Comparison of ENCODE assay signal across 13 mouse cellular contexts in genomic region chr5:121206540-121206939, GRCm38 (mm10). TPM values are rescaled to one million over a fixed set of nuclear protein-coding genes. Genes with fewer than 3 reads are reported as not detected.
A peak's percentile ranks its signal among the peaks of the same experiment; 100 is the strongest.
DNase-seq lines count a peak whose midpoint lies in the region; ATAC-seq lines count a peak whose summit lies in the region.
"Had no signal": no experiment of that assay in that cellular context is flagged by ENCODE, and none has a peak within 500 bp of the region (broad histone marks: within the 10 kb centered on the region; RNA-seq: fewer than 3 reads in every experiment).

No protein-coding gene starts in this region.

- no peak for DNase-seq in heart, postnatal 36 days
- DNase-seq in midbrain, embryonic 10.5 days (ENCODE audit: low spot score) = no peak
- DNase-seq in urinary bladder, postnatal 14 days (ENCODE audit: low spot score) = no peak
- DNase-seq: adrenal gland, postnatal 36 days; cerebellum, postnatal 14 days; thymus, adult 2 months had no signal

- peaks cover 26% of the 10 kb centered on the region for H3K4me1 ChIP-seq in heart, embryonic 13.5 days
- H3K4me1 ChIP-seq in midbrain, embryonic 10.5 days = peaks cover 23% of the 10 kb centered on the region
- H3K4me1 ChIP-seq in midbrain, embryonic 13.5 days (replicated peaks) = peaks cover 34% of the 10 kb centered on the region
- H3K4me1 ChIP-seq in intestine, embryonic 15.5 days (replicated peaks) = peaks cover 20% of the 10 kb centered on the region
- peaks cover 33% of the 10 kb centered on the region for H3K4me1 ChIP-seq in neural tube, embryonic 15.5 days

- peaks cover 61% of the 10 kb centered on the region for H3K36me3 ChIP-seq in heart, embryonic 13.5 days
- H3K36me3 ChIP-seq in midbrain, embryonic 10.5 days = peaks cover 62% of the 10 kb centered on the region
- H3K36me3 ChIP-seq in midbrain, embryonic 13.5 days = peaks cover 59% of the 10 kb centered on the region
- peaks cover 39% of the 10 kb centered on the region for H3K36me3 ChIP-seq in intestine, embryonic 15.5 days
- peaks cover 57% of the 10 kb centered on the region for H3K36me3 ChIP-seq in neural tube, embryonic 15.5 days

- WGBS in heart, embryonic 13.5 days = 78% methylated on average over 9 of the region's 9 CpGs
- 86% methylated on average over 9 of the region's 9 CpGs for WGBS in midbrain, embryonic 10.5 days
- WGBS in midbrain, embryonic 13.5 days = 86% methylated on average over 9 of the region's 9 CpGs
- 72% methylated on average over 9 of the region's 9 CpGs for WGBS in intestine, embryonic 15.5 days
- WGBS in neural tube, embryonic 15.5 days = 81% methylated on average over 9 of the region's 9 CpGs

- H3K27me3 ChIP-seq in heart, embryonic 13.5 days (replicated peaks) = no peaks in the 10 kb centered on the region
- H3K27me3 ChIP-seq in midbrain, embryonic 10.5 days (ENCODE audit: low read depth, poor library complexity, severe bottlenecking) = no peaks in the 10 kb centered on the region
- H3K27me3 ChIP-seq in midbrain, embryonic 13.5 days = no peaks in the 10 kb centered on the region
- H3K27me3 ChIP-seq in intestine, embryonic 15.5 days (replicated peaks) = no peaks in the 10 kb centered on the region
- H3K27me3 ChIP-seq in neural tube, embryonic 15.5 days (replicated peaks) = no peaks in the 10 kb centered on the region

- H3K9ac ChIP-seq in heart, embryonic 13.5 days = peak overlapping the region; percentile 99
- H3K9ac ChIP-seq in midbrain, embryonic 13.5 days (replicated peaks) = no peak overlapping the region; the same call in 1 of the 2 replicates
- peak overlapping the region; percentile 96; the same call in 1 of the 2 replicates for H3K9ac ChIP-seq in intestine, embryonic 15.5 days
- H3K9ac ChIP-seq in neural tube, embryonic 15.5 days (replicated peaks) = 0 out of 2 replicates have a peak overlapping the region, but pooled peaks have one; percentile 97

- no peak overlapping the region for H3K27ac ChIP-seq in heart, embryonic 13.5 days (replicated peaks)
- no peak overlapping the region for H3K27ac ChIP-seq in midbrain, embryonic 10.5 days (replicated peaks)
- no peak overlapping the region for H3K27ac ChIP-seq in midbrain, embryonic 13.5 days
- H3K27ac ChIP-seq in intestine, embryonic 15.5 days = no peak overlapping the region
- H3K27ac ChIP-seq in neural tube, embryonic 15.5 days (replicated peaks) = no peak overlapping the region
- H3K27ac ChIP-seq: hindbrain, postnatal 0 days had no signal

- H3K4me2 ChIP-seq in heart, embryonic 13.5 days = peak overlapping the region; percentile 82
- no peak overlapping the region for H3K4me2 ChIP-seq in midbrain, embryonic 13.5 days (replicated peaks)
- H3K4me2 ChIP-seq in intestine, embryonic 15.5 days (replicated peaks) = peak overlapping the region; percentile 56
- H3K4me2 ChIP-seq in neural tube, embryonic 15.5 days = no peak overlapping the region

- intact Hi-C loops in heart, postnatal 36 days (cut with DNase I) = no loop called here

- no peak for ATAC-seq in heart, embryonic 13.5 days (ENCODE audit: extremely low read depth, insufficient number of reproducible peaks, low FRiP score, low TSS enrichment)
- no peak for ATAC-seq in midbrain, embryonic 13.5 days
- ATAC-seq in intestine, embryonic 15.5 days = no peak
- ATAC-seq in neural tube, embryonic 15.5 days (ENCODE audit: low FRiP score) = no peak
- no peak for ATAC-seq in CD4-positive, CD25-positive, alpha-beta regulatory T cell, adult 4 months
- ATAC-seq: hindbrain, postnatal 0 days; midbrain, embryonic 16.5 days had no signal

- H3K9me3 ChIP-seq in heart, embryonic 13.5 days = no peaks in the 10 kb centered on the region
- no peaks in the 10 kb centered on the region for H3K9me3 ChIP-seq in midbrain, embryonic 10.5 days (replicated peaks)
- H3K9me3 ChIP-seq in midbrain, embryonic 13.5 days = no peaks in the 10 kb centered on the region
- no peaks in the 10 kb centered on the region for H3K9me3 ChIP-seq in intestine, embryonic 15.5 days
- no peaks in the 10 kb centered on the region for H3K9me3 ChIP-seq in neural tube, embryonic 15.5 days (replicated peaks)

- peak overlapping the region; percentile 98; the same call in 1 of the 2 replicates for H3K4me3 ChIP-seq in heart, embryonic 13.5 days
- H3K4me3 ChIP-seq in midbrain, embryonic 10.5 days = peak overlapping the region; percentile 99
- no peak overlapping the region for H3K4me3 ChIP-seq in midbrain, embryonic 13.5 days (replicated peaks)
- H3K4me3 ChIP-seq in intestine, embryonic 15.5 days (replicated peaks) = peak overlapping the region; percentile 80; the same call in 1 of the 2 replicates
- no peak overlapping the region for H3K4me3 ChIP-seq in neural tube, embryonic 15.5 days (replicated peaks)

RNA-seq across cellular contexts. Expression of gene Rpl6, which starts 2.3 kb away (rescaled TPM):
- polyA plus RNA-seq in heart, embryonic 13.5 days (2015; fragmentation: Nextera tagmentation; extraction: Ambion mirVana) = 368 and 390 TPM in 2 replicates
- 100 to 1,000 TPM; 519 to 543 TPM for total RNA-seq in heart, postnatal 36 days (2021)
- polyA plus RNA-seq in midbrain, embryonic 10.5 days (2016; fragmentation: Nextera tagmentation; extraction: Ambion mirVana) = 565 and 656 TPM in 2 replicates
- 416 and 429 TPM in 2 replicates for polyA plus RNA-seq in midbrain, embryonic 13.5 days (2015; fragmentation: Nextera tagmentation; extraction: Ambion mirVana)
- polyA plus RNA-seq in intestine, embryonic 15.5 days (2015; fragmentation: Nextera tagmentation; extraction: Ambion mirVana) = 589 and 659 TPM in 2 replicates
- polyA plus RNA-seq in neural tube, embryonic 15.5 days (2015; fragmentation: Nextera tagmentation; extraction: Ambion mirVana) = 343 and 391 TPM in 2 replicates
- 1,000 to 10,000 TPM; 1,708 to 1,898 TPM for polyA plus RNA-seq in CD4-positive, CD25-positive, alpha-beta regulatory T cell, adult 4 months (2017; shearing (Covaris generic))

RNA-seq across cellular contexts. Expression of gene Hectd4, which starts 13.5 kb away (rescaled TPM):
- polyA plus RNA-seq in heart, embryonic 13.5 days (2015; fragmentation: Nextera tagmentation; extraction: Ambion mirVana) = 2.8 and 3.3 TPM in 2 replicates
- 10 to 100 TPM; 21.1 to 24.4 TPM for total RNA-seq in heart, postnatal 36 days (2021)
- polyA plus RNA-seq in midbrain, embryonic 10.5 days (2016; fragmentation: Nextera tagmentation; extraction: Ambion mirVana) = 3.9 and 5.7 TPM in 2 replicates
- 16.8 and 18.0 TPM in 2 replicates for polyA plus RNA-seq in midbrain, embryonic 13.5 days (2015; fragmentation: Nextera tagmentation; extraction: Ambion mirVana)
- 3.9 and 4.2 TPM in 2 replicates for polyA plus RNA-seq in intestine, embryonic 15.5 days (2015; fragmentation: Nextera tagmentation; extraction: Ambion mirVana)
- polyA plus RNA-seq in neural tube, embryonic 15.5 days (2015; fragmentation: Nextera tagmentation; extraction: Ambion mirVana) = 16.4 and 18.0 TPM in 2 replicates
- 1 to 10 TPM; 8.8 to 9.8 TPM for polyA plus RNA-seq in CD4-positive, CD25-positive, alpha-beta regulatory T cell, adult 4 months (2017; shearing (Covaris generic))

RNA-seq across cellular contexts. Expression of gene Ptpn11, which starts 15.3 kb away (rescaled TPM):
- polyA plus RNA-seq in heart, embryonic 13.5 days (2015; fragmentation: Nextera tagmentation; extraction: Ambion mirVana) = 18.4 and 20.0 TPM in 2 replicates
- 100 to 1,000 TPM; 166 to 210 TPM for total RNA-seq in heart, postnatal 36 days (2021)
- polyA plus RNA-seq in midbrain, embryonic 10.5 days (2016; fragmentation: Nextera tagmentation; extraction: Ambion mirVana) = 23.5 and 23.9 TPM in 2 replicates
- polyA plus RNA-seq in midbrain, embryonic 13.5 days (2015; fragmentation: Nextera tagmentation; extraction: Ambion mirVana) = 22.9 and 23.2 TPM in 2 replicates
- 19.8 and 20.1 TPM in 2 replicates for polyA plus RNA-seq in intestine, embryonic 15.5 days (2015; fragmentation: Nextera tagmentation; extraction: Ambion mirVana)
- 18.2 and 20.0 TPM in 2 replicates for polyA plus RNA-seq in neural tube, embryonic 15.5 days (2015; fragmentation: Nextera tagmentation; extraction: Ambion mirVana)
- polyA plus RNA-seq in CD4-positive, CD25-positive, alpha-beta regulatory T cell, adult 4 months (2017; shearing (Covaris generic)) = 1 to 10 TPM; 7.2 to 8.0 TPM

Comparison
In these comparisons a context has a peak if more than half of its experiments do, and no peak if none do; other contexts are left out.
1. H3K4me3 ChIP-seq: peak in heart, embryonic 13.5 days (single experiment), midbrain, embryonic 10.5 days (single experiment) and intestine, embryonic 15.5 days (single experiment); none in midbrain, embryonic 13.5 days (single experiment) and neural tube, embryonic 15.5 days (single experiment).
2. H3K4me2 ChIP-seq: peak in heart, embryonic 13.5 days (single experiment) and intestine, embryonic 15.5 days (single experiment); none in midbrain, embryonic 13.5 days (single experiment) and neural tube, embryonic 15.5 days (single experiment).